Mouse (Mus musculus): ENCODE measurements around the gene Ewsr1. TPM values are rescaled to one million over a fixed set of nuclear protein-coding genes. Genes with fewer than 3 reads are reported as not detected.

Ewsr1 gene
- polyA plus RNA-seq, 1 experiment from 2014 or later: 920 TPM

- Histone ChIP-seq H3K4me1 (peaks cover 64% of the 10 kb centered on the region), H3K27me3 (peaks cover 67% of the 10 kb centered on the region), H3K27ac (no peak overlapping the region), H3K4me2 (replicated peaks) (peak overlapping the region; percentile 96), H3K9ac (no peak overlapping the region), H3K4me3 (peak overlapping the region; percentile 76), H3K9me3 (no peaks in the 10 kb centered on the region), H3K36me3 (peaks cover 14% of the 10 kb centered on the region)
- ATAC-seq (ENCODE audit: low FRiP score, low read depth): no peak
- WGBS: 71% methylated on average over 13 of the region's 13 CpGs
Observed at GRCm38 (mm10) chr11:5062860-5063505, 36.1 kb downstream of the Ewsr1 start.

GRCm38 (mm10) chr11:5062326-5062725, 36.7 kb downstream of the Ewsr1 start:
- WGBS: 12% methylated on average over 13 of the region's 13 CpGs
- Histone ChIP-seq H3K27me3 (peaks cover 74% of the 10 kb centered on the region), H3K4me3 (peak overlapping the region; percentile 76), H3K9me3 (no peaks in the 10 kb centered on the region), H3K27ac (no peak overlapping the region), H3K36me3 (peaks cover 11% of the 10 kb centered on the region; the same call in 1 of the 2 replicates), H3K9ac (peak overlapping the region; percentile 59), H3K4me2 (replicated peaks) (peak overlapping the region; percentile 96), H3K4me1 (peaks cover 71% of the 10 kb centered on the region)
- no peak for ATAC-seq (ENCODE audit: low FRiP score, low read depth)

GRCm38 (mm10) chr11:5061413-5062139, 37.5 kb downstream of the Ewsr1 start:
- H3K9ac ChIP-seq: peak overlapping the region; percentile 59
- peak; percentile 41; the same call in 1 of the 2 replicates for ATAC-seq (ENCODE audit: low FRiP score, low read depth)
- no peak overlapping the region for H3K27ac ChIP-seq
- peak overlapping the region; percentile 96 for H3K4me2 ChIP-seq (replicated peaks)
- peaks cover 11% of the 10 kb centered on the region; the same call in 1 of the 2 replicates for H3K36me3 ChIP-seq
- H3K27me3 ChIP-seq: peaks cover 81% of the 10 kb centered on the region
- peak overlapping the region; percentile 76 for H3K4me3 ChIP-seq
- no peaks in the 10 kb centered on the region for H3K9me3 ChIP-seq
- H3K4me1 ChIP-seq: peaks cover 78% of the 10 kb centered on the region
- 3% methylated on average over 60 of the region's 62 CpGs for WGBS

GRCm38 (mm10) chr11:5060756-5061412, 38.2 kb downstream of the Ewsr1 start:
- Histone ChIP-seq H3K27me3 (peaks cover 88% of the 10 kb centered on the region), H3K9me3 (no peaks in the 10 kb centered on the region), H3K36me3 (peaks cover 11% of the 10 kb centered on the region; the same call in 1 of the 2 replicates), H3K4me2 (replicated peaks) (peak overlapping the region; percentile 96), H3K4me3 (peak overlapping the region; percentile 76), H3K4me1 (peaks cover 85% of the 10 kb centered on the region), H3K27ac (no peak overlapping the region), H3K9ac (peak overlapping the region; percentile 58)
- ATAC-seq (ENCODE audit: low FRiP score, low read depth): no peak
- WGBS: 55% methylated on average over 26 of the region's 28 CpGs

- peaks cover 99% of the 10 kb centered on the region for H3K27me3 ChIP-seq
- peaks cover 87% of the 10 kb centered on the region for H3K4me1 ChIP-seq
- peaks cover 11% of the 10 kb centered on the region; the same call in 1 of the 2 replicates for H3K36me3 ChIP-seq
- no peak for ATAC-seq (ENCODE audit: low FRiP score, low read depth)
- 9% methylated on average over 27 of the region's 27 CpGs for WGBS
- peak overlapping the region; percentile 56 for H3K4me3 ChIP-seq
- H3K4me2 ChIP-seq (replicated peaks): peak overlapping the region; percentile 94
- no peak overlapping the region for H3K9ac ChIP-seq
- H3K27ac ChIP-seq: no peak overlapping the region
- H3K9me3 ChIP-seq: no peaks in the 10 kb centered on the region
Observed at GRCm38 (mm10) chr11:5059704-5060156, 39.3 kb downstream of the Ewsr1 start.

- peak overlapping the region; percentile 94 for H3K4me2 ChIP-seq (replicated peaks)
Observed at GRCm38 (mm10) chr11:5059230-5059629, 39.8 kb downstream of the Ewsr1 start.

GRCm38 (mm10) chr11:5058783-5059182, 40.3 kb downstream of the Ewsr1 start:
- WGBS: 29% methylated on average over 9 of the region's 9 CpGs
- Histone ChIP-seq H3K9ac (peak overlapping the region; percentile 50; the same call in 1 of the 2 replicates), H3K27ac (no peak overlapping the region), H3K4me1 (peaks cover 77% of the 10 kb centered on the region), H3K36me3 (peaks cover 11% of the 10 kb centered on the region; the same call in 1 of the 2 replicates), H3K4me3 (peak overlapping the region; percentile 56), H3K4me2 (replicated peaks) (peak overlapping the region; percentile 94), H3K9me3 (no peaks in the 10 kb centered on the region), H3K27me3 (peaks cover 90% of the 10 kb centered on the region)
- no peak for ATAC-seq (ENCODE audit: low FRiP score, low read depth)

More at GRCm38 (mm10) chr11:5059230-5059629, 39.8 kb downstream of the Ewsr1 start:
- ATAC-seq (ENCODE audit: low FRiP score, low read depth): no peak
- 15% methylated on average over 14 of the region's 14 CpGs for WGBS
- peaks cover 94% of the 10 kb centered on the region for H3K27me3 ChIP-seq
- H3K9ac ChIP-seq: peak overlapping the region; percentile 50; the same call in 1 of the 2 replicates
- H3K9me3 ChIP-seq: no peaks in the 10 kb centered on the region
- H3K36me3 ChIP-seq: peaks cover 11% of the 10 kb centered on the region; the same call in 1 of the 2 replicates
- peaks cover 82% of the 10 kb centered on the region for H3K4me1 ChIP-seq
- peak overlapping the region; percentile 56 for H3K4me3 ChIP-seq
- no peak overlapping the region for H3K27ac ChIP-seq

- 3% methylated on average over 70 of the region's 77 CpGs for WGBS
- no peak within 1 kb of the TSS for H3K27ac ChIP-seq
- peaks cover 70% of the 10 kb centered on the region for H3K4me1 ChIP-seq
- H3K9ac ChIP-seq: peak within 1 kb of the TSS; percentile 74
- H3K4me3 ChIP-seq: peak within 1 kb of the TSS; percentile 56
- ATAC-seq (ENCODE audit: low FRiP score, low read depth): no peak
- no peaks in the 10 kb centered on the region for H3K9me3 ChIP-seq
- H3K36me3 ChIP-seq: peaks cover 11% of the 10 kb centered on the region; the same call in 1 of the 2 replicates
- H3K27me3 ChIP-seq: peaks cover 83% of the 10 kb centered on the region
- H3K4me2 ChIP-seq (replicated peaks): peak within 1 kb of the TSS; percentile 94
Observed at GRCm38 (mm10) chr11:5057856-5058641, 41.0 kb downstream of the Ewsr1 start, which contains the start of gene Rasl10a. Rasl10a (plus strand) TSS chr11:5058128.

- no peak for ATAC-seq (ENCODE audit: low FRiP score, low read depth)
- H3K4me3 ChIP-seq: peak overlapping the region; percentile 56
- H3K36me3 ChIP-seq: peaks cover 11% of the 10 kb centered on the region; the same call in 1 of the 2 replicates
- WGBS: 17% methylated on average over 8 of the region's 8 CpGs
- peaks cover 77% of the 10 kb centered on the region for H3K27me3 ChIP-seq
- H3K9ac ChIP-seq: peak overlapping the region; percentile 74
- peaks cover 64% of the 10 kb centered on the region for H3K4me1 ChIP-seq
- H3K9me3 ChIP-seq: no peaks in the 10 kb centered on the region
- H3K27ac ChIP-seq: no peak overlapping the region
- peak overlapping the region; percentile 94 for H3K4me2 ChIP-seq (replicated peaks)
Observed at GRCm38 (mm10) chr11:5057541-5057855, 41.6 kb downstream of the Ewsr1 start.

GRCm38 (mm10) chr11:5057064-5057463, 42.0 kb downstream of the Ewsr1 start:
- no peak overlapping the region for H3K27ac ChIP-seq
- H3K9me3 ChIP-seq: no peaks in the 10 kb centered on the region
- H3K4me3 ChIP-seq: peak overlapping the region; percentile 56; the same call in 1 of the 2 replicates
- WGBS: 50% methylated on average over 8 of the region's 8 CpGs
- no peak for ATAC-seq (ENCODE audit: low FRiP score, low read depth)
- peak overlapping the region; percentile 94 for H3K4me2 ChIP-seq (replicated peaks)
- peaks cover 11% of the 10 kb centered on the region; the same call in 1 of the 2 replicates for H3K36me3 ChIP-seq
- H3K27me3 ChIP-seq: peaks cover 73% of the 10 kb centered on the region
- no peak overlapping the region for H3K9ac ChIP-seq
- H3K4me1 ChIP-seq: peaks cover 60% of the 10 kb centered on the region
